In genomic region chr12:3983736-3984135, GRCm38 (mm10) we compare ENCODE assay signal across 8 mouse cellular contexts. TPM values are rescaled to one million over a fixed set of nuclear protein-coding genes. Genes with fewer than 3 reads are reported as not detected.
A peak's percentile ranks its signal among the peaks of the same experiment; 100 is the strongest.
DNase-seq lines count a peak whose midpoint lies in the region; ATAC-seq and TF ChIP-seq lines count a peak whose summit lies in the region.

No protein-coding gene starts in this region.

- peaks cover 5% of the 10 kb centered on the region; the same call in 1 of the 2 replicates for H3K36me3 ChIP-seq in heart, embryonic 11.5 days (ENCODE audit: control insufficient read depth, insufficient read depth, low read length)
- no peaks in the 10 kb centered on the region for H3K36me3 ChIP-seq in ES-Bruce4 (ENCODE audit: control insufficient read depth, insufficient read depth, low read length, poor library complexity, severe bottlenecking)

- no peak for TF ChIP-seq EP300 in ES-Bruce4 (IDR thresholded peaks at IDR 0.05; ENCODE audit: insufficient read depth, low read depth, low read length)

- no peak overlapping the region for H3K4me3 ChIP-seq in heart, embryonic 11.5 days (ENCODE audit: low read depth, low read length)
- H3K4me3 ChIP-seq in ES-Bruce4 (ENCODE audit: low read depth, low read length) = no peak overlapping the region
- no peak overlapping the region for H3K4me3 ChIP-seq in layer of hippocampus, adult 2 months

- DNase-seq in heart, adult 18-20 months = peak; percentile 72 to 90
- DNase-seq in c-Kit-positive CD71-positive TER-119-positive erythroid progenitor cells, embryonic 14.5 days (ENCODE audit: low spot score) = peak; percentile 68
- peak; percentile 83 for DNase-seq in frontal cortex, postnatal 25 days (ENCODE audit: low spot score in 2 of 2)
- peak; percentile 77 to 89 for DNase-seq in layer of hippocampus, adult 2 months (ENCODE audit: low spot score in 2 of 2)
- DNase-seq in lung, postnatal 10 days = peak; percentile 82
- peak; percentile 51 to 81 for DNase-seq in spleen, postnatal 10 days (ENCODE audit: low spot score in 2 of 2)

- no peak for TF ChIP-seq POLR2A in ES-Bruce4 (IDR thresholded peaks at IDR 0.05; ENCODE audit: insufficient read depth, low read length)

- H3K4me1 ChIP-seq in heart, embryonic 11.5 days (ENCODE audit: control insufficient read depth, insufficient read depth, low read length) = peaks cover 3% of the 10 kb centered on the region; the same call in 1 of the 2 replicates
- H3K4me1 ChIP-seq in ES-Bruce4 (ENCODE audit: control insufficient read depth, insufficient read depth, low read length) = no peaks in the 10 kb centered on the region

- TF ChIP-seq CTCF in ES-Bruce4 (IDR thresholded peaks at IDR 0.05; ENCODE audit: low read depth, low read length) = peak; percentile 20
- peak; percentile 92 for TF ChIP-seq CTCF in layer of hippocampus, adult 2 months (conservative IDR thresholded peaks at IDR 0.05)

- no peaks in the 10 kb centered on the region for H3K9me3 ChIP-seq in heart, embryonic 11.5 days (replicated peaks; ENCODE audit: control insufficient read depth, low read length)
- H3K9me3 ChIP-seq in ES-Bruce4 (replicated peaks; ENCODE audit: control insufficient read depth, insufficient read depth, low read length, poor library complexity, severe bottlenecking) = no peaks in the 10 kb centered on the region

- no peaks in the 10 kb centered on the region for H3K27me3 ChIP-seq in heart, embryonic 11.5 days (ENCODE audit: control insufficient read depth, insufficient read depth, low read length)
- H3K27me3 ChIP-seq in ES-Bruce4 (ENCODE audit: control insufficient read depth, insufficient read depth, low read length, poor library complexity, severe bottlenecking) = no peaks in the 10 kb centered on the region

- WGBS in heart, embryonic 11.5 days (ENCODE audit: insufficient replicate concordance) = 4% methylated on average over 1 of the region's 1 CpGs

- no peak overlapping the region for H3K4me2 ChIP-seq in heart, embryonic 11.5 days

- H3K27ac ChIP-seq in heart, embryonic 11.5 days (ENCODE audit: low read depth, low read length) = no peak overlapping the region
- H3K27ac ChIP-seq in ES-Bruce4 (ENCODE audit: insufficient read depth, low read length) = no peak overlapping the region
- peak overlapping the region; percentile 14; the same call in 1 of the 2 replicates for H3K27ac ChIP-seq in layer of hippocampus, adult 2 months

- ATAC-seq in heart, embryonic 11.5 days (replicated peaks; ENCODE audit: insufficient number of reproducible peaks, low FRiP score, low TSS enrichment) = no peak

- no peak overlapping the region for H3K9ac ChIP-seq in heart, embryonic 11.5 days (ENCODE audit: low read depth, low read length)
- no peak overlapping the region for H3K9ac ChIP-seq in ES-Bruce4 (ENCODE audit: low read depth, poor library complexity, severe bottlenecking)

RNA-seq across cellular contexts. Expression of gene Pomc, which starts 29.0 kb away (rescaled TPM):
- under 1 TPM in 1 of 2 experiments, not detected in 1; 0.65 TPM for total RNA-seq in heart, adult 18-20 months (2021)
- polyA plus RNA-seq in heart, embryonic 11.5 days (2014; fragmentation: Nextera tagmentation; extraction: Ambion mirVana) = 2.6 and 2.9 TPM in 2 replicates
- polyA plus RNA-seq in ES-Bruce4 (2011; ENCODE audit: insufficient read depth, insufficient read length, low read depth, missing spikeins) = 1.2 TPM in 1 of 2 replicates, not detected in the other
- total RNA-seq in layer of hippocampus, adult 2 months (2021) = 1 to 10 TPM; 1.7 to 3.1 TPM

RNA-seq across cellular contexts. Expression of gene Efr3b, which starts 55.0 kb away (rescaled TPM):
- total RNA-seq in heart, adult 18-20 months (2021) = 10 to 100 TPM in 1 of 2 experiments, 1 to 10 TPM in 1; 5.2 to 11.0 TPM
- polyA plus RNA-seq in heart, embryonic 11.5 days (2014; fragmentation: Nextera tagmentation; extraction: Ambion mirVana) = 6.4 and 10.5 TPM in 2 replicates
- 3.7 and 4.1 TPM in 2 replicates for polyA plus RNA-seq in ES-Bruce4 (2011; ENCODE audit: insufficient read depth, insufficient read length, low read depth, missing spikeins)
- total RNA-seq in layer of hippocampus, adult 2 months (2021) = 100 to 1,000 TPM in 1 of 2 experiments, 10 to 100 TPM in 1; 91.8 to 104 TPM

Comparison
In these comparisons a context has a peak if more than half of its experiments do, and no peak if none do; other contexts are left out.
1. RNA of gene Efr3b, which starts 55.0 kb away (total RNA-seq): 91.8 to 104 TPM in layer of hippocampus, adult 2 months; 5.2 to 11.0 TPM in heart, adult 18-20 months; every median in the first group is over 4 times any median in the second.
2. Peak in every context shown above with its lines, with median percentiles within 50 percentile points of each other: DNase-seq.